Mouse (Mus musculus) frontal cortex, postnatal 10 days (tissue): ENCODE results near the gene Eml6.
"Not testable (repeated sequence)": the region's sequence is repeated elsewhere in the genome, so short reads cannot be mapped to it uniquely, and the experiment has no call there.

Experiments
- DNase-seq, 2 experiments: peaks; one replicate each; pipeline ENCODE4 v3.0.0; 2022; ENCODE audit warnings: low spot score in 2 of 2, mixed read lengths in 1 of 2

Gene Eml6

DNA sequence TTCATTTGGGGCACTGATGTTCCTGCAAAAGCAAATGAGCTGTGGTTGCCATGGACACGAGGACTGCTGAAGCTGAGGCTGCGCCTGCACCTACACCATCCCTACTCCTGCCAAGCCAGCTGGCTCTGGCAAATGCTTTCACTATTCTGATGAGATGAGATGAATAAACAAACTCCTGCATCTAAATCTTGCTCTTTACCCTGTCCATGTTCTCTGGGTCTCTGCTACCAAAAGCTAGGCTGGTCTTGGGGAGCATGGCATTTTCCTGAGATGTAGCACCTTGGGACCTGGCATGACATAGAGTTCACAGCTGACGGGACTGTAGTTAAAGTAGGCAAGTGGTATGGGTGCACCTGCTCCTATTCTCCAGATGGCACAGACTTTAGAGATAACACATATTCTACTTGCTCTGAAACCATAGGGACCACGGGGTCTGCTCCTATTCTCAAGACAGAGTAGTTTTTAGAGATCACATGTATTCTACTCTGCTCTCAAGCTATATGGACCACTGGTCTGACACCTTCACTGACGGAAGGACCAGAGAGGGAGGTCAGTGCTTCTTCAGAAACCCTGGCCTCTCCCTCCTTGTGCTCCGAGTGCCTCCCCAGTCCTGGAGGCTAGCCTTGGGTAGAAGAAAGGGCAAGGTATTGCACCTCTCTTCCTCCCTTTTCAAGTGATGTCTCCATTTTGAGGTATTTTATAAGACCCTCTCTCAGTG is 236.8 kb downstream of the Eml6 start:
- peak; percentile 76 to 85 for DNase-seq

DNA sequence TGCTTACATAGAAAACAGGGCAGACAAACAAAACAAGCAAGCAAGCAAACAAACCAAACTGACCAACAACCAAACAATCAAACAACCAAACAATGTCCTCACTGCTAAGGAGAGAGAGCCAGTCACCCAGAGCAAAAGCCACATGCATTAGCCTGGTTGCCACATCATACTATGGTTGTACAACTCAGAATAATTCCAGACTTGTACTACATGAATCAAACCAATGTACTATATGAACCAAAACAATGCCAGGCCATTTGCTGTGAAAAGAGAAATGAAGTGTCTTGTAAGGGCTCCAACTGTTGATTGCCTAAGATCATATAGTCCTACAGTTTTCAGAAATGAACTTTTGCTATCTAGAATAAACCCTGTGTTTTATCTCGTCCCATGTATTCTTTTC is 237.3 kb downstream of the Eml6 start:
- DNase-seq, result no peak

- DNase-seq, result no peak
Measured at GRCm38 (mm10) chr11:29787473-29787872, 238.4 kb downstream of the Eml6 start.

- DNase-seq, result no peak
Measured at GRCm38 (mm10) chr11:29786583-29787219, 239.1 kb downstream of the Eml6 start.

- no peak for DNase-seq
Measured at GRCm38 (mm10) chr11:29779409-29780026, 246.3 kb downstream of the Eml6 start.

- DNase-seq, result no peak
Measured at GRCm38 (mm10) chr11:29778936-29779335, 246.9 kb downstream of the Eml6 start.

DNA sequence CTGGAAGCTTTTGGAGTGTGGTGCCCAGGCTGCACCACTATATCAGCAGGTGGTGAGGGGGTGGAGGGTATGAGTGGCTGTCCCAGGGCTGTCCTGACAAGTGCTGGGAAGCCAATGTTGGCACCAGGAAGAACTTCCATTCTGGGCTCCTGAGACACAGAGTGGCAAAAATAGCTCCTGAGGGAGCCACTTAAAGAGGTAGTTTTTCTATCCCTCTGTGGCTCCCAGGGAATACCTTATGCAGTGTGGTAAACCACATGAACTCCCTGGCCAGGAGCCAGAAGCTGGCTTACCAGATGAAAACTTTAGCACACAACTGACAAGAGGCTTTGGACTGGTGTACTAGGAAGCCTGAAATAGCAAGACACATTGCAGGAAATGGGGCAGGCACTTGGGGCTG is 247.9 kb downstream of the Eml6 start:
- peak; percentile 61 to 73 for DNase-seq

DNA sequence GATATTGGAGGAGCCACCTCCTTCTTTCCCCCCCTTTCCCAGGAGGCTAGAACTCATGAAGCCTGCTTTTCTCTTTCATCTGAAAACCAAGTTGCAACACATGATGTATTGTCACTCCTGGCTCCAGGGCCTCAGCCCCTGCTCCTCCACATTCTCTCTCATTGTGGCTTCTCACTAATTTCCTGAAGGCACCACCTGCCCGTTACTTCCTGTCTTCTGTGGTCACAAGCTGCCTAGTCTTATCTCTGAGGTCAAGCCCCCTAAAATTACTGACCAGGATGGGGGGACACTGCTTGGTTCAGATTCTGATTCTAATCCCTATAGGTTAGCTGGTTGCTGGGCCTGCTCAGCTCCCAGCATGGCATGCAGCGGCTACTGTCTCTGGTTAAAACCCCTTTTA is 251.1 kb downstream of the Eml6 start:
- no peak for DNase-seq

DNA sequence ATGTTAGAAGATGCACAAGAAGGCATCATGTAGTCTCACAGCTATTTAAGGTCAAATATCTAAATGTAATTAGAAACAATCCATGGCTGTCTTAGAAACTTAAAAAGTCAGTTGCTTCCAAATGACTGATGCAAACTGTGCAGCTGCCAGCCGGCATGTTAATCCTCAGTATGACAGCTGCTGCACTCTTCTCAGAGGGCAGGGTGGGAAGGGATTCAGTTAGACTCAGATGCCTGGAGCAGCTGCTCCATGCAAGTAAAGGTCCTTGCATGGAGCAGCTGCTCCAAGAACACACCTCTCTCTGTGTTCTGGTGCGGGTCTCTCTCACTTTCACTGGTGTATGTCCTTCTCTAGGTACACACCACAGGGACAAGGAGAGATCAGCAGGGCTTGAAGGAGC is 251.5 kb downstream of the Eml6 start:
- no peak for DNase-seq

DNA sequence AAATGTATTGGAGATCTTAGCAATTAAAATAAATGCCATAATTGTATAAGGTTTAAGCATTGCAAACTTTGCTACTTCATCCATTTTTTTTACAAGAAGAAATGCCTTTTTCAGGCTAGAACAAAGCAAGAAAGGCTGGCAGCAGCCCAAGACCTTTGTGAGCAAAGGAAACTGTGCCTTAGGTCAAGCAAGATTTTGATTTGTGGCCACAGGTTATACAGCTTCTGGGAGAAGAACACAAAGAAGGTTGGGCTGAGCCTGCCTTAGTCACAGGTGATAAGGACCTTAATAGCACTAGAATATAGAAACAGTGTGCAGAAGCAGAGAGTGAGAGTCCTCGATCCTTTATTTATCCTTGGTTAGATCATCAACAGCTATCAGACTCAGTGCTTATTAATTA is 253.6 kb downstream of the Eml6 start:
- DNase-seq, result no peak

GRCm38 (mm10) chr11:29770666-29771400 is 255.0 kb downstream of the Eml6 start:
- no peak for DNase-seq

- DNase-seq, result no peak
Measured at GRCm38 (mm10) chr11:29768523-29768922, 257.3 kb downstream of the Eml6 start.

DNA sequence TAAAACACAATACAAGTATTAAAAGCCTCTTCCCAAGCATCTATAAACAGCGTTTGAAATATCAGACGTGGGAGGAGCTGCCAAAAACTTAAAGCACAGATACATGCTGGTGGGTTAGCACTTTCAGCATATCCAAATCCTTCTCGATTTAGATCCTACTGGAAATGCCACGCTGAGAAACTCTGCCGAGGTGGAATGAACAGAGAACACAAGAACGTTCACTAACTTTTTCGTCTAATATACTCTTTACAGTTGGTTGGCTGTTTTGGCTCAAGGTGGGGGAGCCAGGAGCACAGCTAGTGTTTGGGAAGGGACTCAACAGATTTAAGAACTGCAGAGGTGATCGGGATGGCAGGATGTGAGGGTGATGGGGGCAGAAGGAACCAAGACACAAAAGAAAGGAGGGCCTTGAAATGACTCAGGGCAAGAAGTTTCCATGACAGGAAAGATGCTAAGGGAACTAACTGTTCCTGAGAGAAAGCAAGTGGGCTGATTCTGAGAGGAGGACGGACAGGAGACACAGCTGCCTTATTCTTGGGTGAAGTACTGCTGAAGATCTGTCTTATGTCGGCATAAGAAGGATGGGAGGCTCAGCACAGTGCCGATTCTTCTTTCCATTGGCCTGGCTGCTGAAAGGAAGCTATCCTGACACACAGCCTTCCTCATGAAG is 259.4 kb downstream of the Eml6 start:
- no peak for DNase-seq

DNA sequence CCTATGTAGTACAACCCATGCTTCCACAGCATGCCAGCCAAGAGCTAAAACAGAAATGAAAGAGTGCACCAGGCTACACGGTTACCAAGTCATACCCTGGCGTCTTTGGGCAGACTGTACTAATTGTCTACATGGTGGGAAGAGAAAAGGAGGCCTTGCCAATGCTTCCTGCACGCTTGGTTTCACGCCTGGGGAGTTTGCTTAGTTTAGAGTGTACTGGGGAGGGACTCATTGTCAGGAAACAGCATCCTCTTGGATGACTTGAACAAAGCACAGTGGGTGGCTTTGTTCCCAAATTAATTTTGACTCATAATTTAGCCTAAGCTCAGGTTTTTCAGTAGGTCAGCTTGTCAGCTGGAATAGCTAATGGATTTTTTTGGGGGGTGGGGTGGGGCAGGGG is 260.8 kb downstream of the Eml6 start:
- DNase-seq, result no peak

DNA sequence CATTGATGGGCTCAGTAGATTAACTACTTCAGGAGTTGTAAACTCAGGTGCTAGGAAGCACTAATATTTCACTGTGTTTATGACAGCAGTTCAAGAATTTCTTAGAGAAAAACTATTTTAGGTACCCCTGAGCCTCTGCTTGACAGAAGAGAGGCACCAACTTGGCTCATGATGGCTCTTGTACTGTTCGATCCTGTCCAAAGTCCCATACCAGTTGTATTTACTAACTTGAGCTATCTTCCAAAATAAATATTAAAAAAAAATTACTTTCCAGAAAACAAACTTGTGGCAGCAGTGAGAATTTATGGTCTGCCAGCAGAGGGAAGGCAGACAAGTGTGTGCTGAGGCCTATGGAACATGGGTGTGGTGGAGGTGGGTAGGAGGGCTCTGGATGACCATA is 263.1 kb downstream of the Eml6 start:
- DNase-seq, result no peak

DNA sequence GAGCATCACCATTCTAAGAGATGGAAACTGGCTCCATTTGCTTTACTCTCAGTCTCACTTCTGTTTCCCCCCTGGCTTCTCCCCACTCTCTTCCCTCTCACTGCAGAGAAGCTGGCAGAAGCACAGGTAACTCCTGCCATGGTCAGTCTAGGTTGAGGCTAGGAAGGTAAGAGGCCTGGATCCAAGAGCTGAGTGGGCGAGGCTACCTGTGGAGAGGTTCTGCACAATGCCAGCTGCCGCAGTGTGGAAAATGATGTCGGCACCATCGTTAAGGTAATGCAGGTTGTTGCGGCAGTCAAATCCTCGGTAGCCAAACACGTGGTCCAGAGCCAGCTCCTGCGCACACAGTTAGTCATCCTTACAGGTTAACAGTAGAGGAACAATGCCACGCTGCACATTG is 264.4 kb downstream of the Eml6 start:
- no peak for DNase-seq

- no peak for DNase-seq
Measured at GRCm38 (mm10) chr11:29758617-29759016, 267.2 kb downstream of the Eml6 start.

DNA sequence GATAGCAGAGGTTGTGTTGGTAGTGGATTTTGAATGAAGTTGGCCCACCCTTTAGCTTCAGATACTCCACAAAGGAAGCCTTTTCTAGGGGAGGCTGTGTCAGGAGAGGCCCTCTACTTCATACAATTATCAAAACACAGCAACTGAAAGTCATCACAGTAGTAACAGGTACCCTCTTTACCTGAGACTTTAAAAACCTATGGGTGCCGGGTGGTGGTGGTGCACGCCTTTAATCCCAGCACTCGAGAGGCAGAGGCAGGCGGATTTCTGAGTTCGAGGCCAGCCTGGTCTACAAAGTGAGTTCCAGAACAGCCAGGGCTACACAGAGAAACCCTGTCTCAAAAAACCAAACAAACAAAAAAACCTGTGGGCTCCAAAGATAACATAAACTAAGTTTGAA is 269.8 kb downstream of the Eml6 start:
- not testable (repeated sequence) for DNase-seq

DNA sequence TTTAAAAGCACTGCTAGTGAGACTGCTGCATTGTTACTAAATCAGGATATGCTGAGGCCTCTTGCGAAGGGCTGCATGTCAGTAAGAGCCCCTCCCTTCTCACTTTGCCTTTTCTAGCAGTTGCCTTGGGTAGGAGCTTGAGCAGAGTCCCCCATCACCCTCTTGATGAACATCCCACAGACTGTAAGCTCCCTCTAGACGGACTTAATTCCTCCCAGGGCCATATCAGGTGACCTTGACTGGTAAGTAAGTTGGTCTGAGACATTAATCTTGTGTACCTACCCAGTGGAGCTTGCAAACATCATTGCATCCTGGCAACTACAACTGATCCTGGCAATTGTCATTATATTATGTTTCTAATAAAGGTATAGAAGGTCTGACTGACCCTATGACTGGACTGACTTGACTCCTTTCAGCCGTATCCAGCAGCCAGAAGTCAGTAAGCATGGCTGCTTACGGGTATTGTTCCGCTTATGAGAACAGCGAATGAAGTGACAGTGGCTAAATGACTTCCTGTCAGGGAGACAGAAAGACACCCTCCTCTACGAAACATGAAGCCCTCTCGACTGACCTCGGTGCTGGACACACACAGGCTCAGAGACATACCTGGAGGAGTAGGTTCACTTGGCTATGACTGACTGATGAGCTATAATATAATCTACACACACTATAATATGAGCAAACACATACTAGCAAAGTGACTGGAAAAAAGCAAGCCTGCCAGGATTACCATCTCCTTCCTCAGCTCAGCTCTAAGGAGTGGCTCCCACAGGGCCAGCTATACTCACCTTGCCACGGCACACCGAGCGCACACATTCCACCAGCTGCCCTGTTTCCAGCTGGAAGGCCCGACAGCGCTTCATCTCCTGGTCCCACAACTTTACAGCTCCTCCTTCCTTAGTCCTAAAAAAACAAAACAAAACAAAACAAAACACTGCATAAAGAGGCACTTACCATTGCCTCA is 273.9 kb downstream of the Eml6 start:
- DNase-seq, result no peak

- DNase-seq, result no peak
Measured at GRCm38 (mm10) chr11:29751013-29751412, 274.8 kb downstream of the Eml6 start.

- no peak for DNase-seq
Measured at GRCm38 (mm10) chr11:29749468-29749829, 276.4 kb downstream of the Eml6 start.
